Mouse (Mus musculus) lung, embryonic 16.5 days (tissue): Measurements from ENCODE around the gene Fbxo28. TPM values are rescaled to one million over a fixed set of nuclear protein-coding genes. Genes with fewer than 3 reads are reported as not detected.

Experiments
- ATAC-seq: fragments of 200-750 bp; cut with Nextera tagmentation; 2 replicates; pipeline ENCODE4 v1.8.0; 2017; ENCODE audit warnings: low read depth, mild to moderate bottlenecking, moderate library complexity
- H3K27ac ChIP-seq: fragments of 300-500 bp; sonication (generic); 2 replicates; pipeline ENCODE4 v1.5.1; 2014; ENCODE audit warnings: mild to moderate bottlenecking, control low read depth, low read length
- H3K27me3 ChIP-seq: fragments of 300-500 bp; sonication (generic); 2 replicates; pipeline ENCODE4 v1.6.1; 2014; ENCODE audit warnings: low read depth, low read length, mixed read lengths; ENCODE audit not compliant: control insufficient read depth, insufficient read depth
- H3K36me3 ChIP-seq: fragments of 300-500 bp; sonication (generic); 2 replicates; pipeline ENCODE4 v1.6.1; 2014; ENCODE audit warnings: low read length; ENCODE audit not compliant: control insufficient read depth, insufficient read depth
- H3K4me1 ChIP-seq: fragments of 300-500 bp; sonication (generic); replicated peaks from 2 replicates; pipeline ENCODE4 v1.6.1; 2014; ENCODE audit warnings: low read length, mixed read lengths; ENCODE audit not compliant: control insufficient read depth, insufficient read depth
- H3K4me2 ChIP-seq: fragments of 300-500 bp; sonication (generic); 2 replicates; pipeline ENCODE4 v1.6.1; 2014; ENCODE audit warnings: low read depth, low read length, control low read depth
- H3K4me3 ChIP-seq: fragments of 300-500 bp; sonication (generic); 2 replicates; pipeline ENCODE4 v1.5.1; 2014; ENCODE audit warnings: mild to moderate bottlenecking, low read length, control low read depth
- H3K9ac ChIP-seq: fragments of 300-500 bp; sonication (generic); 2 replicates; pipeline ENCODE4 v1.6.1; 2014; ENCODE audit warnings: low read length, control low read depth
- H3K9me3 ChIP-seq: fragments of 300-500 bp; sonication (generic); 2 replicates; pipeline ENCODE4 v1.6.1; 2016; ENCODE audit warnings: low read length; ENCODE audit not compliant: control insufficient read depth
- WGBS: fragments of 180-500 bp; shearing (Covaris S2); extraction: QIAGEN DNeasy Blood & Tissue Kit; methylation state at CpG from one replicate; pipeline ENCODE4 v1.1.7; 2014; 5-methylcytosine and 5-hydroxymethylcytosine counted together
- polyA plus RNA-seq: library from polyadenylated mRNA; unstranded; fragments of >200 nt; fragmentation: Nextera tagmentation; extraction: Ambion mirVana; gene quantifications from 2 replicates; pipeline ENCODE4 v1.2.1, GENCODE M21; 2015

Fbxo28 gene
- polyA plus RNA-seq, result 19.9 and 21.7 TPM in 2 replicates

- WGBS, result under 1% methylated on average over 89 of the region's 93 CpGs
- Histone ChIP-seq H3K9ac (peak within 1 kb of the TSS; percentile 99), H3K9me3 (no peaks in the 10 kb centered on the region), H3K4me3 (peak within 1 kb of the TSS; percentile 99), H3K4me1 (peaks cover 13% of the 10 kb centered on the region), H3K4me2 (peak within 1 kb of the TSS; percentile 94), H3K36me3 (no peaks in the 10 kb centered on the region), H3K27ac (peak within 1 kb of the TSS; percentile 79), H3K27me3 (no peaks in the 10 kb centered on the region)
- ATAC-seq, result peak; percentile 99
Measured at GRCm38 (mm10) chr1:182340821-182341781, at the start of gene Fbxo28. Gene Fbxo28, minus strand, starts transcription at chr1:182341629.

- WGBS, result 17% methylated on average over 4 of the region's 4 CpGs
- H3K4me2 ChIP-seq, result no peak overlapping the region
- H3K27me3 ChIP-seq, result no peaks in the 10 kb centered on the region
- H3K9ac ChIP-seq, result no peak overlapping the region
- H3K4me1 ChIP-seq, result peaks cover 11% of the 10 kb centered on the region
- peak overlapping the region; percentile 75 for H3K27ac ChIP-seq
- ATAC-seq, result peak; percentile 92
- no peaks in the 10 kb centered on the region for H3K9me3 ChIP-seq
- H3K36me3 ChIP-seq, result no peaks in the 10 kb centered on the region
- H3K4me3 ChIP-seq, result no peak overlapping the region
Measured at GRCm38 (mm10) chr1:182388729-182389128, 47.3 kb upstream of the Fbxo28 start.

- Histone ChIP-seq H3K9ac (no peak overlapping the region), H3K36me3 (no peaks in the 10 kb centered on the region), H3K4me3 (no peak overlapping the region), H3K27ac (no peak overlapping the region), H3K4me1 (peaks cover 11% of the 10 kb centered on the region), H3K4me2 (no peak overlapping the region), H3K9me3 (no peaks in the 10 kb centered on the region), H3K27me3 (no peaks in the 10 kb centered on the region)
- 84% methylated on average over 8 of the region's 8 CpGs for WGBS
- no peak for ATAC-seq
Measured at GRCm38 (mm10) chr1:182386449-182386848, 45.0 kb upstream of the Fbxo28 start.

GRCm38 (mm10) chr1:182383096-182383495 lies 41.7 kb upstream of the Fbxo28 start:
- Histone ChIP-seq H3K4me3 (no peak overlapping the region), H3K27me3 (no peaks in the 10 kb centered on the region), H3K9me3 (no peaks in the 10 kb centered on the region), H3K4me1 (peaks cover 1% of the 10 kb centered on the region; the same call in 1 of the 2 replicates), H3K4me2 (no peak overlapping the region), H3K9ac (no peak overlapping the region), H3K36me3 (no peaks in the 10 kb centered on the region), H3K27ac (no peak overlapping the region)
- ATAC-seq, result no peak
- 61% methylated on average over 9 of the region's 9 CpGs for WGBS

- H3K36me3 ChIP-seq, result no peaks in the 10 kb centered on the region
- H3K9me3 ChIP-seq, result no peaks in the 10 kb centered on the region
- no peak overlapping the region for H3K9ac ChIP-seq
- no peak for ATAC-seq
- no peak overlapping the region for H3K27ac ChIP-seq
- no peaks in the 10 kb centered on the region for H3K4me1 ChIP-seq
- H3K4me3 ChIP-seq, result no peak overlapping the region
- WGBS, result 77% methylated on average over 3 of the region's 3 CpGs
- no peaks in the 10 kb centered on the region for H3K27me3 ChIP-seq
- no peak overlapping the region for H3K4me2 ChIP-seq
Measured at GRCm38 (mm10) chr1:182381327-182381726, 39.9 kb upstream of the Fbxo28 start.

- WGBS, result 72% methylated on average over 7 of the region's 7 CpGs
- no peak overlapping the region for H3K4me2 ChIP-seq
- no peak for ATAC-seq
Measured at GRCm38 (mm10) chr1:182380683-182381082, 39.3 kb upstream of the Fbxo28 start.

GRCm38 (mm10) chr1:182378876-182379275 lies 37.4 kb upstream of the Fbxo28 start:
- no peak overlapping the region for H3K4me3 ChIP-seq
- whole genome bisulfite sequencing, result 62% methylated on average over 7 of the region's 7 CpGs
- H3K9ac ChIP-seq, result no peak overlapping the region
- ATAC-seq, result no peak
- no peak overlapping the region for H3K4me2 ChIP-seq
- H3K27ac ChIP-seq, result no peak overlapping the region
- no peaks in the 10 kb centered on the region for H3K27me3 ChIP-seq
- H3K36me3 ChIP-seq, result no peaks in the 10 kb centered on the region
- no peaks in the 10 kb centered on the region for H3K9me3 ChIP-seq
- H3K4me1 ChIP-seq, result no peaks in the 10 kb centered on the region

More at GRCm38 (mm10) chr1:182380683-182381082, 39.3 kb upstream of the Fbxo28 start:
- H3K27me3 ChIP-seq, result no peaks in the 10 kb centered on the region
- H3K4me3 ChIP-seq, result no peak overlapping the region
- no peak overlapping the region for H3K27ac ChIP-seq
- H3K9ac ChIP-seq, result no peak overlapping the region
- no peaks in the 10 kb centered on the region for H3K36me3 ChIP-seq
- no peaks in the 10 kb centered on the region for H3K9me3 ChIP-seq
- no peaks in the 10 kb centered on the region for H3K4me1 ChIP-seq

GRCm38 (mm10) chr1:182378205-182378835 lies 36.9 kb upstream of the Fbxo28 start:
- Histone ChIP-seq H3K4me1 (no peaks in the 10 kb centered on the region), H3K27me3 (no peaks in the 10 kb centered on the region), H3K4me2 (no peak overlapping the region), H3K36me3 (no peaks in the 10 kb centered on the region), H3K9me3 (no peaks in the 10 kb centered on the region), H3K9ac (no peak overlapping the region), H3K27ac (no peak overlapping the region), H3K4me3 (no peak overlapping the region)
- WGBS, result 59% methylated on average over 11 of the region's 11 CpGs
- ATAC-seq, result no peak

- Histone ChIP-seq H3K36me3 (no peaks in the 10 kb centered on the region), H3K4me3 (no peak overlapping the region), H3K27me3 (no peaks in the 10 kb centered on the region), H3K9me3 (no peaks in the 10 kb centered on the region), H3K4me1 (no peaks in the 10 kb centered on the region), H3K9ac (no peak overlapping the region), H3K4me2 (no peak overlapping the region), H3K27ac (no peak overlapping the region)
- 78% methylated on average over 6 of the region's 6 CpGs for WGBS
- no peak for ATAC-seq
Measured at GRCm38 (mm10) chr1:182377519-182377918, 36.1 kb upstream of the Fbxo28 start.
